Mouse (Mus musculus) midbrain, embryonic 10.5 days (tissue): ENCODE results near the gene Rad51c. TPM values are rescaled to one million over a fixed set of nuclear protein-coding genes. Genes with fewer than 3 reads are reported as not detected.

Experiments
- DNase-seq: peaks from one replicate; pipeline ENCODE4 v3.0.0-alpha.2; 2017; ENCODE audit warnings: low spot score
- H3K27ac ChIP-seq: fragments of 300-500 bp; sonication (generic); replicated peaks from 2 replicates; pipeline ENCODE4 v1.5.1; 2016; ENCODE audit warnings: mild to moderate bottlenecking
- H3K27me3 ChIP-seq: fragments of 300-500 bp; sonication (generic); 2 replicates; pipeline ENCODE4 v1.6.1; 2016; ENCODE audit warnings: low read depth, mild to moderate bottlenecking; ENCODE audit not compliant: poor library complexity, severe bottlenecking
- H3K36me3 ChIP-seq: fragments of 300-500 bp; sonication (generic); 2 replicates; pipeline ENCODE4 v1.6.1; 2016; ENCODE audit warnings: mild to moderate bottlenecking, moderate library complexity
- H3K4me1 ChIP-seq: fragments of 300-500 bp; sonication (generic); 2 replicates; pipeline ENCODE4 v1.6.1; 2016
- H3K4me3 ChIP-seq: fragments of 300-500 bp; sonication (generic); 2 replicates; pipeline ENCODE4 v1.5.1; 2016; ENCODE audit warnings: mild to moderate bottlenecking, moderate library complexity
- H3K9me3 ChIP-seq: fragments of 300-500 bp; sonication (generic); replicated peaks from 2 replicates; pipeline ENCODE4 v1.6.1; 2016; ENCODE audit warnings: mild to moderate bottlenecking
- whole genome bisulfite sequencing: fragments of 180-500 bp; shearing (Covaris S2); methylation state at CpG from one replicate; pipeline ENCODE4 v1.1.7; 2016; 5-methylcytosine and 5-hydroxymethylcytosine counted together
- polyA plus RNA-seq: library from polyadenylated mRNA; unstranded; fragments of >200 nt; fragmentation: Nextera tagmentation; extraction: Ambion mirVana; gene quantifications from 2 replicates; pipeline ENCODE4 v1.2.1, GENCODE M21; 2016

The Rad51c gene
- polyA plus RNA-seq, 1 experiment from 2014 or later = 15.1 TPM

GRCm38 (mm10) chr11:87393855-87394254 is 10.9 kb downstream of the Rad51c start:
- no peaks in the 10 kb centered on the region for H3K27me3 ChIP-seq
- no peaks in the 10 kb centered on the region for H3K9me3 ChIP-seq
- H3K27ac ChIP-seq = no peak overlapping the region; the same call in 1 of the 2 replicates
- peak; percentile 16 for DNase-seq
- H3K36me3 ChIP-seq = peaks cover 33% of the 10 kb centered on the region
- no peaks in the 10 kb centered on the region for H3K4me1 ChIP-seq
- no peak overlapping the region for H3K4me3 ChIP-seq
- 53% methylated on average over 1 of the region's 1 CpGs for WGBS

GRCm38 (mm10) chr11:87385676-87386075 is 19.1 kb downstream of the Rad51c start:
- no peak for DNase-seq
- Histone ChIP-seq H3K27ac (no peak overlapping the region), H3K9me3 (no peaks in the 10 kb centered on the region), H3K36me3 (peaks cover 6% of the 10 kb centered on the region; the same call in 1 of the 2 replicates), H3K4me1 (no peaks in the 10 kb centered on the region), H3K4me3 (no peak overlapping the region), H3K27me3 (no peaks in the 10 kb centered on the region)
- WGBS = 100% methylated on average over 1 of the region's 1 CpGs

- no peaks in the 10 kb centered on the region for H3K27me3 ChIP-seq
- no peak overlapping the region for H3K27ac ChIP-seq
- WGBS = 95% methylated on average over 4 of the region's 4 CpGs
- DNase-seq = no peak
- H3K9me3 ChIP-seq = no peaks in the 10 kb centered on the region
- H3K36me3 ChIP-seq = peaks cover 15% of the 10 kb centered on the region
- no peak overlapping the region for H3K4me3 ChIP-seq
- no peaks in the 10 kb centered on the region for H3K4me1 ChIP-seq
These were observed 20.2 kb downstream of the Rad51c start for GRCm38 (mm10) chr11:87384551-87384950.

GRCm38 (mm10) chr11:87367865-87368580 is 36.7 kb downstream of the Rad51c start:
- 79% methylated on average over 9 of the region's 9 CpGs for WGBS
- H3K27me3 ChIP-seq = no peaks in the 10 kb centered on the region
- no peaks in the 10 kb centered on the region for H3K4me1 ChIP-seq
- H3K36me3 ChIP-seq = no peaks in the 10 kb centered on the region
- H3K9me3 ChIP-seq = no peaks in the 10 kb centered on the region
- no peak for DNase-seq
- H3K27ac ChIP-seq = no peak overlapping the region
- H3K4me3 ChIP-seq = no peak overlapping the region

GRCm38 (mm10) chr11:87367061-87367460 is 37.7 kb downstream of the Rad51c start:
- Histone ChIP-seq H3K9me3 (no peaks in the 10 kb centered on the region), H3K27me3 (no peaks in the 10 kb centered on the region), H3K4me1 (no peaks in the 10 kb centered on the region), H3K36me3 (no peaks in the 10 kb centered on the region), H3K27ac (no peak overlapping the region), H3K4me3 (no peak overlapping the region)
- 88% methylated on average over 7 of the region's 7 CpGs for WGBS
- no peak for DNase-seq

- DNase-seq = no peak
- H3K9me3 ChIP-seq = no peaks in the 10 kb centered on the region
These were observed 39.6 kb downstream of the Rad51c start for GRCm38 (mm10) chr11:87365120-87365519.

GRCm38 (mm10) chr11:87359262-87359612 is 45.5 kb downstream of the Rad51c start:
- Histone ChIP-seq H3K9me3 (no peaks in the 10 kb centered on the region), H3K27me3 (peaks cover 18% of the 10 kb centered on the region), H3K36me3 (peaks cover 10% of the 10 kb centered on the region; the same call in 1 of the 2 replicates), H3K4me1 (peaks cover 29% of the 10 kb centered on the region), H3K4me3 (peak overlapping the region; percentile 95), H3K27ac (peak overlapping the region; percentile 90)
- no peak for DNase-seq
- WGBS = 17% methylated on average over 10 of the region's 10 CpGs

More at GRCm38 (mm10) chr11:87365120-87365519, 39.6 kb downstream of the Rad51c start:
- H3K27me3 ChIP-seq = 0 out of 2 replicates have a peak, but pooled peaks cover under 1% of the 10 kb centered on the region
- no peak overlapping the region for H3K27ac ChIP-seq
- no peaks in the 10 kb centered on the region for H3K36me3 ChIP-seq
- H3K4me1 ChIP-seq = no peaks in the 10 kb centered on the region
- 94% methylated on average over 5 of the region's 5 CpGs for WGBS
- H3K4me3 ChIP-seq = no peak overlapping the region

GRCm38 (mm10) chr11:87358331-87359261 is 46.2 kb downstream of the Rad51c start, which contains the start of gene Ppm1e:
Ppm1e (minus strand) TSS chr11:87359023.
- peaks cover 18% of the 10 kb centered on the region for H3K27me3 ChIP-seq
- peak within 1 kb of the TSS; percentile 95 for H3K4me3 ChIP-seq
- peaks cover 29% of the 10 kb centered on the region for H3K4me1 ChIP-seq
- under 1% methylated on average over 93 of the region's 104 CpGs for WGBS
- H3K36me3 ChIP-seq = peaks cover 16% of the 10 kb centered on the region; the same call in 1 of the 2 replicates
- H3K27ac ChIP-seq = peak within 1 kb of the TSS; percentile 90
- DNase-seq = peak; percentile 89
- H3K9me3 ChIP-seq = no peaks in the 10 kb centered on the region

- Histone ChIP-seq H3K4me3 (peak overlapping the region; percentile 95), H3K36me3 (peaks cover 17% of the 10 kb centered on the region; the same call in 1 of the 2 replicates), H3K27ac (peak overlapping the region; percentile 90), H3K4me1 (peaks cover 29% of the 10 kb centered on the region), H3K9me3 (no peaks in the 10 kb centered on the region), H3K27me3 (peaks cover 18% of the 10 kb centered on the region)
- DNase-seq = peak; percentile 45
- 7% methylated on average over 31 of the region's 31 CpGs for WGBS
These were observed 47.1 kb downstream of the Rad51c start for GRCm38 (mm10) chr11:87357317-87358300.

GRCm38 (mm10) chr11:87354861-87355260 is 49.9 kb downstream of the Rad51c start:
- H3K4me3 ChIP-seq = no peak overlapping the region
- no peaks in the 10 kb centered on the region for H3K9me3 ChIP-seq
- no peak for DNase-seq
- peaks cover 15% of the 10 kb centered on the region for H3K27me3 ChIP-seq
- peaks cover 29% of the 10 kb centered on the region for H3K4me1 ChIP-seq
- 94% methylated on average over 1 of the region's 1 CpGs for WGBS
- no peak overlapping the region for H3K27ac ChIP-seq
- H3K36me3 ChIP-seq = peaks cover 24% of the 10 kb centered on the region; the same call in 1 of the 2 replicates

GRCm38 (mm10) chr11:87353646-87354170 is 51.0 kb downstream of the Rad51c start:
- no peaks in the 10 kb centered on the region for H3K9me3 ChIP-seq
- peaks cover 24% of the 10 kb centered on the region; the same call in 1 of the 2 replicates for H3K36me3 ChIP-seq
- H3K4me3 ChIP-seq = no peak overlapping the region
- H3K27me3 ChIP-seq = peaks cover 12% of the 10 kb centered on the region
- DNase-seq = no peak
- WGBS = 87% methylated on average over 7 of the region's 7 CpGs
- peaks cover 20% of the 10 kb centered on the region for H3K4me1 ChIP-seq
- H3K27ac ChIP-seq = no peak overlapping the region
